Mouse (Mus musculus): ENCODE data around the gene Gcnt2.

GRCm38 (mm10) chr13:40938485-40939357, 79.2 kb downstream of the Gcnt2 start:
- TF ChIP-seq POLR2A (IDR thresholded peaks at IDR 0.05; ENCODE audit: insufficient read depth, low read length) (no peak), CTCF (IDR thresholded peaks at IDR 0.05; ENCODE audit: low read depth, low read length) (no peak), EP300 (IDR thresholded peaks at IDR 0.05; ENCODE audit: insufficient read depth, low read depth, low read length) (no peak)

Data from ES-Bruce4 (cell line).